Mouse (Mus musculus) layer of hippocampus, adult 18-20 months (tissue): ENCODE measurements around the gene Lig3. TPM values are rescaled to one million over a fixed set of nuclear protein-coding genes. Genes with fewer than 3 reads are reported as not detected.
A peak's percentile ranks its signal among the peaks of the same experiment; 100 is the strongest.

Experiments
- DNase-seq, 2 experiments: peaks; one replicate each; pipeline ENCODE4 v3.0.0; 2022; ENCODE audit warnings: low spot score in 2 of 2
- long read RNA-seq: library from polyadenylated mRNA; stranded (forward); transcript quantifications from one replicate; pipeline ENCODE4 v2.0.0, GENCODE M21; 2021
- total RNA-seq, 2 experiments: library from RNA; stranded (reverse); gene quantifications; 2 replicates each; pipeline ENCODE4 v1.2.3; 2021

The Lig3 gene
- 10 to 100 TPM; 20.7 to 22.4 TPM for total RNA-seq
- long read RNA-seq, full-length matches to known transcripts: 9 of 16 reads
- long read RNA-seq, partial matches to known transcripts: 1 of 16 reads
- long read RNA-seq, other reads (novel, unspliced or antisense): 6 of 16 reads

DNA sequence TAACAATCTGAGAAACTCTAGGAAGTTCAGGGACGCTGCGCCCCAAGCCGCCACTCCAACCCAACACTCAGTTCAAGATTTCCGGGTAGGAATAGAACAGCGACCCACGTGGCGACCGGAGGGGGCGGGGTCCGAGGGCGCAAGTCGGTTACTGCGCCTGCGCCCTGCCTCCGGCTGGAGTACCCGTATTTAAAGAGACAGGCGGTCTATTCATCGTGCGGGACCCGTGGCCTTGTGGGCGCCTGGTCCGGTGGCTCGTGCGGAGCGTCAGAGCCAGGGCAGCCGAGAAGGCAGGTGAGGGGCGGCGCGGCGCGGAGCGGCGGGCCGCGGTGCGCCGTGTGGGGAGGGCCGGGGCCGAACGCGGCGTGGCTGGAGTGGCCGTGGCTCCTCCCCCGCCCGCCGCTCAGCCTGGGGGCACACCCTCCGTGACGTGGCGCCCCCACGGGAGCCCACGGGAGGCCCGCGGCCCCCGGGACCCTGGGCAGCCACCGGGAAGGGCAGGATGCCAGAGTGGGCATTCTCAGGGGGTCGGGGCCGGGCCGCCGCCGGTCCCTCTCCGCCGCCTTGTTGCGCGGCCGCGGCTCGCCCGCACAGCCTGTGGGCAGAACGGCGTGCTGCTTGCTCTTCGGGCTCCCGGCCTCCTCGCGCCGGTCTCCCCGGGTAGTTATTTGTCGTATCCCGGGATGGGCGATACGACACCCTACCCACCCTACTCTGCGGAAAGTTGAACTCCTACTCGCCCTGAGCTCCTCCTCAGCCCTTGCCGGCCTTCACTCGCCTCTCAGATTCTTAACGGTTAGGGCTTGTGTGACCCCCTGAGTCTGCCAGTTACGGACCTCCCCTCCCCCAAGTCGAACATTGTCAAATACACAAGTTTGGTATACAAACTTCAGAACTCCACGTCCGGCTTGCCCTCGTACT, at the start of gene Lig3:
TSS of gene Lig3 (plus strand) at position 126 of the 921 bp plus-strand sequence.
- DNase-seq: peak; percentile 88 to 96

DNA sequence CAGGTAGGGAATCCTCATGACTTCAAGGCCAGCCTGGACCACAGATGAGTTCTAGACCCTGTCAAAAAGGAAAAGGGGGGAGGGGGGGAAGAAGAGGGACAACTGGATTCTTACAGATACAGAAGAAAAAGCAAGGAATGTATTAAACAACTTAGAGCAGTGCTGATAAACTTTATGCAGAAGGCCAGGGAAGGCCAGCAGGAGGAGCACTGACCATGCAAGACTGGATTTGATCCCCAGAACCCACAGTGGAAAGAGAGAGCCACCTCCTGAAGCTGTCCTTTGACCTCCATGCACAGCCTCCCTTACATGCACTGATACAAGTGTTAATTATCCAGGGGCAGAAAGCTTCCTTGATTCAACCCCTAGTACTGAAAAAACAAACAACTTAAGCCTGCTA, 46.7 kb upstream of the Lig3 start:
- DNase-seq: no peak

DNA sequence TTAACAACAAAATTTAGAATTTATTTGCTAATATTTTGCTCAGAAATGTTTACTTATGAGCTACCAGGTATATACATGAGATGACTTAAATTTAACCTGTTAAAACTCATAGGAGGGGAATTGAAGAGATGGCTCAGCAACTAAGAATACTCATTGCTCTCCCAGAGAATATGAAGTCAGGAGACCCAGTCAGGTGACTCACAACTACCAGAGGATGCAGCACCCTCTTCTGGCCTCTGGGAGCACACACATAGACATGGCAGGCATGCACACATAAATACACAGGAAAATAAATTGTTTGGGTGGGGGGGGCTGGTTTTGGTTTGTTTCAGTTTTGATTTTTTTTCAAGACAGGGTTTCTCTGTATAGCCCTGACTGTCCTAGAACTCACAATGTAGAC, 41.9 kb upstream of the Lig3 start:
- no peak for DNase-seq

DNA sequence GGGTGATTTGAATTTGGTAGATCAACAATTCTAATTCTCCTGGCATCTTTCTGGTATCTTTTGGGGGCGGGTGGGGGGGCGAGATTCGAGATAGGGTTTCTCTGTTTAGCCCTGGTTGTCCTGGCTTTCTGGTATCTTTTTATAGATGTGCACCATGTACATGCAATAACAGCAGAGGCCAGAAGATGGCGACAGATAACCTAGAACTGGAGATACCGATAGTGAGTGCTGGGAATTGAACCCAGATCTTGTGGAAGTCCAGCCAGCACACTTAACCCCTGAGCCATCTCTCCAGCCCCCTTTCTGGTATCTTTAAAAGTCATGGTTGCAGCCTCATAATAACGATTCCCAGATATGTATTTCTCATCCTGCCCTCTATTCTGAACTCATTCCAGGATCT, 34.8 kb upstream of the Lig3 start:
- DNase-seq: peak in 1 of 2 experiments; percentile 19

DNA sequence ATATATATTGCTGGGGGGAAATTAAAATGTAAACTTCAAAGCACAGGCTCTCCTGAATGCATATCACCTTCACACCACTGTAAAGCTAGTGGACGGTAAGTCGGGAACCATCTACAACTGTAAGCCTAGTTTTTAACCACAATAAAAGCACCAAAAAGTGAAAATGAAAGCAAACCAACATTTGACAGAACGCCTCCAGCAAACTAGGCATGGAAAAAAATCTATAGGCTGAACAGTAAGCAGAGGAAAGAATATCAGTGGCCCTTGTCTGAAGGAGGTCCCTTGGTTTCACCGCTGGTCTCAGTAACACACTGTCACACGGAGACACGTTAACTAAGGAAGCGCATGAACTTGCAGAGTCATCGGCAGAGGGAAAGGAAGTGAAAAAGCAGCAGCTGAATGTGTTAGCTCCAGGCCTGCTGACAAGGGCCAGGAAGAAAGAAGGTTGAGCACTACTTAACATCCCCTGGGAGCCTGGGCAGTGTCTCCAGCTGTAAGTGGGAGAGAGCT, 34.0 kb upstream of the Lig3 start:
- DNase-seq: no peak

DNA sequence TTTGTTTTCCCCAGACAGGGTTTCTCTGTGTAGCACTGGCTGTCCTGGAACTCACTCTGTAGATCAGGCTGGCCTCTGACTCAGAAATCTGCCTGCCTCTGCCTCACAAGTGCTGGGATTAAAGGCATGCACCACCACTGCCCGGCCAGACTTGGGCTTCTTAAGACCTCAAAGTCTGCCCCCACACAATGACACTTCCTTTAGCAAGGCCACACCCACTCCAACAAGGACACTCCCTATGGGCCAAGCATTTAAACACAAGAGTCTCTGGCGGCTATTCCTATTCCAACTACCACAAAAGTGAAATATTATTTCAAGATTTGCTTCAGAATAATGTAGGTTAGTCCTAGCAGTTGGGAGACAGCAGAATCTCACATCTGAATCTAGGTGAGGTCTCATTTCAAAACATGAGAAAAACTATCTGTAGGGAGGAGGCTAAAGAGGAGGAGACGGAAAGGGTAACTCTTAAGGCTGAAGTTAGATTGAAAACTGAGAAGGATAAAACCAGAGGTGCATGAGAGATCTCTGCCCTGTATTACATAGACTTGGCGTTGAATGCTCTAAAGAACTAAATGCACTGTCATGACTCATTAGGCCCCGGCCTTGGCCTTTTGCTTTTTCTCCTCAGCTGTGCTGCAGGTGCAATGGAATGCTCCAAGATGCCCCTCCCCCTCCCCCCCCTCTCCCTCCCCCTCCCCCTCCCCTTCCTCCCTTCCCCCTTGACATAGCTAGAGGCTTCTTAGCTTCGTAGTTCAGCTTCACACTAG, 28.4 kb upstream of the Lig3 start:
- no peak for DNase-seq

DNA sequence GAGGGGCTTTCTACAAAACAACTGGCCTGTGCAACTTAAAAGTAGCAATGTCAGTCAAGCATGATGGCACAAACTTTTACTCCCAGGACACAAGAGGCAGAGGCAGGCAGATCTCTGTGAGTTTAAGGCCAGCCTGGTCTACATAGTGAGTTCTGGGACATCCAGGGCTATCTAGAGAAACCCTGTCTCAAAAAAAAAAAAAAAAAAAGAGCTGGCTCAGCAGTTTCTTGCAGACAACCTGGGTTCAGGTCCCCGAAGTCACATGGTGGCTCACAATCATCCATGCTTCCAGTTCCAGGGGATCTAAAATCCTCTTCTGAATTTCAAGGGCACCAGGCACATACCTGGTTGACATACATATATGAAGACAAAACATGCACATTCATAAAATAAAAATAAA, 25.0 kb upstream of the Lig3 start:
- no peak for DNase-seq

DNA sequence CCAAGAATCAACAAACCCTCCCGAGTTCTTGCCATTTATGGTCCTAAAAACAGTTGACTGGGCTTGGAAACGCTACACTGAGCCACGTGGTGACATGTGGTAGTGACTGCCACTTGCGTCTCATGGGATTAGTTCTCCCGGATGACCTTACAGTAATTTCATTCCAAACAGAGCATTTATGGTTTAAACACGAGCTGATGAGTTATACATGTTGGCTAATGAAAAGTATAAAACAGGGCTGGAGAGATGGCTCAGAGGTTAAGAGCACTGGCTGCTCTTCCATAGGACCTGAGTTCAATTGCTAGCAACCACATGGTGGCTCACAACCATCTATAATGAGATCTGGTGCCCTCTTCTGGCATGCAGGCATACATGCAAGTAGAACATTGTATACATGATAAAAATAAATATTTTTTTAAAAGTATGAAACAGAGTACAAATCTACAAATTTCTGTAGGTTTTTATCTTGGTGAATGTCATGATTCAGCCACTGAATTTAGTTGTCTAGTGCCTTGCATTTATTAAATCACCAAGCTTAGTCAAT, 18.6 kb upstream of the Lig3 start:
- no peak for DNase-seq

DNA sequence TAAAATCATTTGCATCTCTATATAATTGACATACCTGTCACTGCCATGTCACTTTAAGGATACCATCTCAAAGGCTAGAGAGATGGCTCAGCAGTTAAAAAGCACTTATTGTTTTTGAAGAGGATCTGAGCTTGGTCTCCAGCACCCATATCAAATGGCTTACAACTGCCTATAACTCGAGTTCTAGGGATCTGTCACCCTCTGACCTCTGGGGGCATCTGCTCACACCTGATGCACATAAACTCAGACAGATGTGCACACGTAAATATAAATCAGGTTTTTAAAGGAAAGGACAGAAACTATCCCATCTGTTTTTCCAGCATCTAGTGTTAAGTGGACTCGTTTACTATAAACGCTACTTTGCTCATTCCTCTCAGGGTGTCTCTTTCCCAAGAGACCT, 17.6 kb upstream of the Lig3 start:
- no peak for DNase-seq

DNA sequence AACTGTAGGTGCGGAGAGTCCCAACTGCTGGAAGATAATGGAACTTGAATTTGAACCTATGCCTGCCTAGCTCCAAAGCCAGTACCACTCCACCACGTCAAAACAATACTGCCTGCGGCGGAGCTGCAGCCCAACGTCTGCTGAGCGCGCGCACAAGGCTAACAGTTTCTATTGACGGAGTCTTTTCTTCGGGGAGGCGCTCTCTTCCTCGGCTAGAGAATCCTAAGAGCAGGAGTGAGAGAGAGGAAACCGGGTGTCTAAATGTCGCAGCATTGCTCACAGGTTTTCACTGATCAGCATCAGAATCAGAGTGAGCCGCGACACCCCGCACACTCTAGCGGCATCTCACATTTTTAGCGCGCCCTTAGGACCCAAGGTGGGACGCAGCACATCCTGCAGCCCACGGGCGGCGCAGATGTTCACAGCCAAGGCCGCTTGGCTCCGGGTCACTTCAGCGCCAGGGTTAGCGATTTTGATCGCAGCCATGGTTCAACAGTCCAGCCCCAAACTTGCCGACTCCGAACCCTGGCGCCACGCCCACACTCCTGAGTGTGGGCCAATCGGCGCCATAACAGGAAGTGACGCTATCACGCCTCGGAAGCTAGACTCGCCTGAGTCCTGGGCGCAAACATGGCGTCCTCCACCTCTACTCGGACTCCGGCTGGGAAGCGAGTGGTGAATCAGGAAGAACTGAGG, 17.0 kb upstream of the Lig3 start, which contains the start of the genes Cct6b and Zfp830:
TSS of gene Cct6b (minus strand) at position 580 of the 696 bp plus-strand sequence.
TSS of gene Zfp830 (plus strand) at position 604 of the 696 bp plus-strand sequence.
- peak; percentile 85 to 96 for DNase-seq

DNA sequence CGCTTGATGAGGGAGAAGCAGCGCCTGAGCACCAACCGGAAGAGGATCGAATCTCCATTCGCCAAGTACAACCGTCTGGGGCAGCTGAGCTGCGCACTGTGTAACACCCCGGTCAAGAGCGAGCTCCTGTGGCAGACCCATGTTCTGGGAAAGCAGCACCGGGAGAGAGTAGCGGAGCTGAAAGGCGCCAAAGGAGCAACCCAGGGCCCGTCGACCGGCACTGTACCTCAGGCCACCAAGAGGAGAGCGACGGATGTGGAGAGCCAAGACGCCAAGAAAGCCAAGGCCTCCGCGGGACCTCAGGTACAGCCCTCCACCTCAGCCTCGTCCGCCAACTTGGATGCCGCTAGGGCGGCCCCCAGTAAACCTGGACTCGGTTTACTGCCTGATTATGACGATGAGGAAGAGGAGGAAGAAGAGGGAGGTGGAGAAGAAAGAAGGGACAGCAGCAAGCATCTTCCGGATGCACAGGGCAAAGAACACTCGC, 16.4 kb upstream of the Lig3 start:
- no peak for DNase-seq

DNA sequence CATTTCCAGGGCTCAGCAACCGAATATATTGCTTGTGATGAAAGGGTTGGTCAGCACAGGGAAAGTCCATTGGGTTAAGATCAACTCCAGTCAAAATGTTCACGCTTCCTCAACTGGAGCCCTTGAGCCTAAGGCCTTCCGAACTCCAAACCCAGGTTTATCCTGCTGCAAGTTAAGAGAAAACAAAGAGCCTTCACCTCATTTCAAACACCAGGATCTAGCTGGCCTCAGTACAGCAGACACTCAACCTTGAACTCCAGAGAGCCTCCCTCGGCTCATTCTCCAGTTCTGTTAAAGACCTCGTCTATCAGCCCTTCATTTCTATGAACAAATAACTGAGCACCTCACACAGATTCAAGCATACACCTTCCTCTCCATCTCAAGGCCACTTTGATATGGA, 774 bp upstream of the Lig3 start:
- DNase-seq: no peak

DNA sequence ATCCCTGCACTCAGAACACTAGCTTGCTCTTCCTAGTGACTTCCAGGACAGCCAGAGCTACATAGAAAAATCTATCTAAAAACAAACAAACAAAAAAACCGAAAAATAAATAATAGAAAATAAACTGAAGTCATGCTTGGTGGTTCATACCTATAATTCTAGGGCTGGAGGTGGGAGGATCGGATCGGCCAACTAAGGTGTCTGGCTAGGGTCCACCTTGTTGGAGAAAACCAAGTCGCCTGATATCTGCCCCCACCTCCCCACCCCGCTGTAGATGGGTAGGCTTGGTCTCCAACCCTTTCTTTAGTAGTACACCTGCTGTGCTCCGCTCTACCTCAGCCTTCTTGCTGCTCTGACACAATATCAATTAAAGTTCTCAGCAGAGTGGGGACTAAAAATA, 1.3 kb downstream of the Lig3 start:
- DNase-seq: no peak

DNA sequence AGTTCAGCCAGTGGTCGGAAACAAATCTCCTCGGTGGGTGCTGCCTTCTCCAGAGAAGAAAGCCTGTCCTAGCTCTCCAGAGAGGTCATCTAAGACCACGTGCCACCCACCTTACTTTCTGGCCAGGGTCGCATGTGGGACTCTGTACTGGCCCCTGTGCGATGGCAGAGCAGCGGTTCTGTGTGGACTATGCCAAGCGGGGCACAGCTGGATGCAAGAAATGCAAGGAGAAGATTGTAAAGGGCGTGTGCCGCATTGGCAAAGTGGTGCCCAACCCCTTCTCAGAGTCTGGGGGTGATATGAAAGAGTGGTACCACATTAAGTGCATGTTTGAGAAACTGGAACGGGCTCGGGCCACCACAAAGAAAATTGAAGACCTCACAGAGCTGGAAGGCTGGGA, 2.5 kb downstream of the Lig3 start:
- DNase-seq: no peak

DNA sequence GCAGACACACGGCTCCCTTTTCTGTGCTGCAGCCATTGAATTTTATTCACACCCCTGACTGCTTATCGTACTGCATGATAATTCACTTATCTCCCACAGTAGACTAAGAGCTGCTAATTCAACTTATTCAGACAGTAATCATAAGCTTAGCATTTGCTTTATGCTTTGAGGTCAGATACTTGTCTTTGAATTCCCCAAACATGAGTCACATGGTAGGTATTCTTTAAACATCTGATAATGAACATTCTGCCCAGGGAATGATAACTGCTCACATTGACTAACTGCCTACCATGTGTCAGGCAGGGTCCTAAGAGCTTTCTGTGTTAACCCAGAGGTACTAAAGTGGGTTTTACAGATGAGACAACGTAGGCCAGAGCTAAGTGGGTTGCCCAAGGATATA, 25.7 kb downstream of the Lig3 start:
- DNase-seq: no peak

DNA sequence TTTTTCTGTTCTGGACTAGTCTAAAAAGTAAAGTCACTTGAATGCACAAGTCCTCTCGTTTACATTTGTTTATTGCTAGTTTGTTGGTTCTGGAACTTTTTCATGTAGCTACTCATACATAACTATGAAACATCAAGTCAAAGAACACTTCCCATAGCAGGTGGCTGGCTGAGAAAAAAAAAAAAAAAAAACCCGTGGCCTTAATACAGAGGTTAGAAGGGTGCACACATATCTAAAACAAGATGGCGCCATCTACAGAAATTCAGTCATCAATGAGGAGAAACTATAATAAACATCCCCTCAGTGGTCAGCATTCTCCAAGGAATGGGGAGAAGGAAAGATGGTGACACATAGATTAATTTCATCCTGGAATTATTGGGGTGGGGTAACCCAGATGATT, 26.5 kb downstream of the Lig3 start:
- no peak for DNase-seq

DNA sequence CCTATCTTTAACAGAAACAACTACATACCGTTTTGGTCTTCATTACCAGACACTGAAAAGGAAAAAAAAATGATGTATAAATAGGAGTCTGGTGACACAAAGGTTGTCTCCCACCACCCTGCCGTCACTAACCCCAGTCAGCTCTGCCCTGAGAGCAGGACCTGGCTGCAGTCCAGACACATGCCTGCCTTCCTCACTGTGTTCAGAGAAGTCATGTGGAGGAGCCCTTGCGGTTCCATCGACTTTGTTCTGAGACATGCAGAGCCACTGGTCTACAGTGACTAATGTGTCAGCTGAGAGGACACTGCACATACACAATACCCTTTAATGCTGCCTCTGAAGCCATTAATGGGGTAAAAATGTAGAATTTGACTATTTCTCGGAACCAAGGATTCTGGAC, 27.6 kb downstream of the Lig3 start:
- DNase-seq: no peak

DNA sequence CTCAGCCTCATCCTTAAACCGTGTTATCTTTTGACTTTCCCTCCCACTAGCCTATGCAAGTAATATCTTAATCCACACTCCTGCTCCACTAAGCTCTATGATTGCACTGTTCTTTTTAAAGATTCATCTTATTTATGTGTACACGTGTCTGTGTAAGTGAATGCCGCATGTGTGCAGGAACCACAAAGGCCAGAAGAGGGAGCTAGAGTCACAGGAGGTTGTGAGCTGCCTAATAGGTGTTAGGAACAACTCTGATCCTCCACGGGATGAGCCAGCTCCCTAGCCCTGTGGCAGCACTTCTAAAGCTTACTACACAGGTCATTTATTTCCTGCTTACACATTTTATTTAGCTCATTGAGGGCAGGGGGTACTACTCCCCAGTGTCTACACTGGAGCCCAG, 38.4 kb downstream of the Lig3 start:
- DNase-seq: peak in 1 of 2 experiments; percentile 45

DNA sequence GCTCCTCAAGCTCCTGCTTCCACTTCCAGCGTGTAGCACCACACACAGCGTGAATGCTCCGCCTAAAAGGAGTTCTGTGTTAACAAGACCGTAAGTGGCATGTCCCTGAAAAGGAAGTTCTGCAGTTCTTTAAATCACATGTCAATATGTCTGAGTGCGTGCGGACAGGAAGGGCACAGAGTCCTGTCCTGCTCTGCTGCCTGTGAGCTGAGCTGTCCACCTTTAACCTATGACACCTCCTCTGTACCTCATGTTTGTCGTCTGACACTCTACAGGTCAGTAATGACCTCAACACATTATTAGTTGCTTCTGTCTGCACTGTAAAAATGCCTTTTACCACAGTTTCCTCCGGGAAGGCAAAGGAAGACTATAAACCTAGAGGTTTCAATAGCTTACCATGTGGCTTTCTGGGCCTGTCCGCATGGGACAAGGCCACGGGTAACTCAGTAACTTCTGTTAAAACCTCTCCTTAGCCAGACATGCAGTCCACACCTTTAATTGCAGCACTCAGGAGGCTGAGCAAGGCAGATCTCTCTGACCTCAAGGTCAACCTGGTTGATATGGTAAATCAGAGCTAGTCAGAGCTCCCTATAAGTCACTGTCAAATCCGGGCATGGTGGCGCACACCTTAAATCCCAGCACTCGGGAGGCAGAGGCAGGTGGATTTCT, 40.0 kb downstream of the Lig3 start:
- no peak for DNase-seq

DNA sequence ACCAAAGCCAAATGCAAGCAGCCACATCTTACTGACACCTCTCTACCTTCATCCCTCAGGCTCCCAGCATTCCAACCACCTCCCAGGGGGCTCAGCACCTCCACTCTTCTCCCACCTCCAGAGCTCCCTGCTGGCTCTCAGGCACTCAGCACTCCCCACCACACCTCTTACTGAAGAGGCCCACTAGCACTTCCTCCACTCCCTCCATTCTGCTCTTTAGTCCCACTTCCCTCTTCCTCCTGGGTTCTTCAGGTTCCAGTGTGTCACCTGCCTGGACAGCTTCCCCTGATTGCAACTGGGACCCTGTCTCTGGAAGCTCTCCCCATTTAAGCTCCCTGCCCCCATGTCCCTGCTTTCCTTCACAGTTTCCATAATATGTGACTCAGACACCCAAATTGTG, 45.9 kb downstream of the Lig3 start:
- no peak for DNase-seq
